Mouse (Mus musculus): ENCODE results near the gene Mia3.

- TF ChIP-seq POLR2A (IDR thresholded peaks at IDR 0.05; ENCODE audit: insufficient read length, low read depth) = no peak
- no peak for TF ChIP-seq USF1 (IDR thresholded peaks at IDR 0.05; ENCODE audit: low read depth)
- TF ChIP-seq E2F4 (IDR thresholded peaks at IDR 0.05; ENCODE audit: insufficient read depth) = no peak
- no peak for TF ChIP-seq POLR2AphosphoS2 (IDR thresholded peaks at IDR 0.05; ENCODE audit: insufficient read length, low read depth)
- TF ChIP-seq MAX (IDR thresholded peaks at IDR 0.05; ENCODE audit: low read depth) = no peak
- no peak for TF ChIP-seq SRF (IDR thresholded peaks at IDR 0.05; ENCODE audit: control insufficient read depth, insufficient read length, low read depth)
- TF ChIP-seq MYOD1 (IDR thresholded peaks at IDR 0.05; ENCODE audit: control insufficient read depth in 1 of 3, insufficient read length in 2 of 3, low read depth in 2 of 3) = no peak
These were observed 81.0 kb downstream of the Mia3 start for GRCm38 (mm10) chr1:183288351-183288750.

All from myocyte (in vitro differentiated cells).